Mouse (Mus musculus): Measurements from ENCODE around the gene Olfr93. TPM values are rescaled to one million over a fixed set of nuclear protein-coding genes. Genes with fewer than 3 reads are reported as not detected.

The Olfr93 gene
- polyA plus RNA-seq, 1 experiment: not detected

GRCm38 (mm10) chr17:37119988-37120387, 41.3 kb downstream of the Olfr93 start, which contains the start of gene Olfr92:
Gene Olfr92 (minus strand): TSS chr17:37120088.
- Histone ChIP-seq H3K27ac (ENCODE audit: insufficient read depth, low read depth, low read length) (no peak within 1 kb of the TSS), H3K4me3 (ENCODE audit: insufficient read depth, low read length) (no peak within 1 kb of the TSS), H3K4me1 (ENCODE audit: control insufficient read depth, insufficient read depth, low read length) (no peaks in the 10 kb centered on the region)
- TF ChIP-seq CTCF (IDR thresholded peaks at IDR 0.05; ENCODE audit: low read depth, low read length) (no peak), POLR2A (IDR thresholded peaks at IDR 0.05; ENCODE audit: borderline replicate concordance, low read depth, low read length) (no peak)

- TF ChIP-seq CTCF (IDR thresholded peaks at IDR 0.05; ENCODE audit: low read depth, low read length) (no peak), POLR2A (IDR thresholded peaks at IDR 0.05; ENCODE audit: borderline replicate concordance, low read depth, low read length) (no peak)
- Histone ChIP-seq H3K4me3 (ENCODE audit: insufficient read depth, low read length) (no peak within 1 kb of the TSS), H3K4me1 (ENCODE audit: control insufficient read depth, insufficient read depth, low read length) (no peaks in the 10 kb centered on the region), H3K27ac (ENCODE audit: insufficient read depth, low read depth, low read length) (no peak within 1 kb of the TSS)
These were observed 63.1 kb downstream of the Olfr93 start, which contains the start of gene Olfr91 for GRCm38 (mm10) chr17:37098178-37098577. Gene Olfr91 (minus strand): TSS chr17:37098278.

- Histone ChIP-seq H3K4me1 (ENCODE audit: control insufficient read depth, insufficient read depth, low read length) (no peaks in the 10 kb centered on the region), H3K27ac (ENCODE audit: insufficient read depth, low read depth, low read length) (no peak overlapping the region), H3K4me3 (ENCODE audit: insufficient read depth, low read length) (no peak overlapping the region)
- TF ChIP-seq CTCF (IDR thresholded peaks at IDR 0.05; ENCODE audit: low read depth, low read length) (no peak), POLR2A (IDR thresholded peaks at IDR 0.05; ENCODE audit: borderline replicate concordance, low read depth, low read length) (no peak)
These were observed 68.0 kb downstream of the Olfr93 start for GRCm38 (mm10) chr17:37093289-37093688.

GRCm38 (mm10) chr17:37092198-37092597, 69.1 kb downstream of the Olfr93 start:
- no peaks in the 10 kb centered on the region for H3K4me1 ChIP-seq (ENCODE audit: control insufficient read depth, insufficient read depth, low read length)
- H3K27ac ChIP-seq (ENCODE audit: insufficient read depth, low read depth, low read length): no peak overlapping the region
- no peak overlapping the region for H3K4me3 ChIP-seq (ENCODE audit: insufficient read depth, low read length)
- TF ChIP-seq CTCF (IDR thresholded peaks at IDR 0.05; ENCODE audit: low read depth, low read length) (no peak), POLR2A (IDR thresholded peaks at IDR 0.05; ENCODE audit: borderline replicate concordance, low read depth, low read length) (no peak)

Other genes starting within 250 kb of the Olfr93 start
- not detected in 2 replicates for gene Rnf39, start 218.6 kb downstream of the Olfr93 start, polyA plus RNA-seq (2012; ENCODE audit: insufficient read depth, insufficient read length, missing spikeins)
- gene Ppp1r11, start 209.8 kb downstream of the Olfr93 start, polyA plus RNA-seq (2012; ENCODE audit: insufficient read depth, insufficient read length, missing spikeins): 59.3 and 64.4 TPM in 2 replicates
- 50.1 and 70.8 TPM in 2 replicates for gene Znrd1, start 202.9 kb downstream of the Olfr93 start, polyA plus RNA-seq (2012; ENCODE audit: insufficient read depth, insufficient read length, missing spikeins)
- 7.9 and 10.4 TPM in 2 replicates for gene Znrd1as, start 202.9 kb downstream of the Olfr93 start, polyA plus RNA-seq (2012; ENCODE audit: insufficient read depth, insufficient read length, missing spikeins)
- gene 2410137M14Rik, start 180.3 kb downstream of the Olfr93 start, polyA plus RNA-seq (2012; ENCODE audit: insufficient read depth, insufficient read length, missing spikeins): not detected in 2 replicates
- gene H2-M5, start 172.0 kb downstream of the Olfr93 start, polyA plus RNA-seq (2012; ENCODE audit: insufficient read depth, insufficient read length, missing spikeins): 0.69 and 1.0 TPM in 2 replicates
- not detected in 2 replicates for gene Zfp57, start 160.3 kb downstream of the Olfr93 start, polyA plus RNA-seq (2012; ENCODE audit: insufficient read depth, insufficient read length, missing spikeins)
- not detected in 2 replicates for gene Mog, start 138.1 kb downstream of the Olfr93 start, polyA plus RNA-seq (2012; ENCODE audit: insufficient read depth, insufficient read length, missing spikeins)
- 0.90 and 1.0 TPM in 2 replicates for gene Gabbr1, start 115.5 kb downstream of the Olfr93 start, polyA plus RNA-seq (2012; ENCODE audit: insufficient read depth, insufficient read length, missing spikeins)
- not detected in 2 replicates for gene Olfr90, start 73.0 kb downstream of the Olfr93 start, polyA plus RNA-seq (2012; ENCODE audit: insufficient read depth, insufficient read length, missing spikeins)
- gene Olfr91, start 63.2 kb downstream of the Olfr93 start, polyA plus RNA-seq (2012; ENCODE audit: insufficient read depth, insufficient read length, missing spikeins): not detected in 2 replicates
- gene Olfr92, start 41.4 kb downstream of the Olfr93 start, polyA plus RNA-seq (2012; ENCODE audit: insufficient read depth, insufficient read length, missing spikeins): not detected in 2 replicates
- gene Ubd, start 32.4 kb upstream of the Olfr93 start, polyA plus RNA-seq (2012; ENCODE audit: insufficient read depth, insufficient read length, missing spikeins): not detected in 2 replicates
- not detected in 2 replicates for gene Olfr94, start 39.5 kb upstream of the Olfr93 start, polyA plus RNA-seq (2012; ENCODE audit: insufficient read depth, insufficient read length, missing spikeins)
- gene Olfr95, start 51.6 kb upstream of the Olfr93 start, polyA plus RNA-seq (2012; ENCODE audit: insufficient read depth, insufficient read length, missing spikeins): not detected in 2 replicates
- gene Olfr96, start 58.7 kb upstream of the Olfr93 start, polyA plus RNA-seq (2012; ENCODE audit: insufficient read depth, insufficient read length, missing spikeins): not detected in 2 replicates
- gene Olfr97, start 75.8 kb upstream of the Olfr93 start, polyA plus RNA-seq (2012; ENCODE audit: insufficient read depth, insufficient read length, missing spikeins): not detected in 2 replicates
- not detected in 2 replicates for gene Olfr98, start 102.3 kb upstream of the Olfr93 start, polyA plus RNA-seq (2012; ENCODE audit: insufficient read depth, insufficient read length, missing spikeins)
- gene H2-M3, start 108.7 kb upstream of the Olfr93 start, polyA plus RNA-seq (2012; ENCODE audit: insufficient read depth, insufficient read length, missing spikeins): 48.3 and 53.5 TPM in 2 replicates
- gene Olfr99, start 122.0 kb upstream of the Olfr93 start, polyA plus RNA-seq (2012; ENCODE audit: insufficient read depth, insufficient read length, missing spikeins): not detected in 2 replicates
- gene Olfr101, start 142.8 kb upstream of the Olfr93 start, polyA plus RNA-seq (2012; ENCODE audit: insufficient read depth, insufficient read length, missing spikeins): not detected in 2 replicates
- gene Olfr102, start 155.6 kb upstream of the Olfr93 start, polyA plus RNA-seq (2012; ENCODE audit: insufficient read depth, insufficient read length, missing spikeins): not detected in 2 replicates
- not detected in 2 replicates for gene Olfr103, start 178.2 kb upstream of the Olfr93 start, polyA plus RNA-seq (2012; ENCODE audit: insufficient read depth, insufficient read length, missing spikeins)
- gene Olfr104-ps, start 198.1 kb upstream of the Olfr93 start, polyA plus RNA-seq (2012; ENCODE audit: insufficient read depth, insufficient read length, missing spikeins): not detected in 2 replicates
- not detected in 2 replicates for gene Olfr105-ps, start 217.5 kb upstream of the Olfr93 start, polyA plus RNA-seq (2012; ENCODE audit: insufficient read depth, insufficient read length, missing spikeins)
- gene Olfr106-ps, start 228.9 kb upstream of the Olfr93 start, polyA plus RNA-seq (2012; ENCODE audit: insufficient read depth, insufficient read length, missing spikeins): not detected in 2 replicates
- not detected in 2 replicates for gene Olfr107, start 237.7 kb upstream of the Olfr93 start, polyA plus RNA-seq (2012; ENCODE audit: insufficient read depth, insufficient read length, missing spikeins)